Mouse (Mus musculus): Measurements from ENCODE around the gene Kcnj2. TPM values are rescaled to one million over a fixed set of nuclear protein-coding genes. Genes with fewer than 3 reads are reported as not detected.

Kcnj2 gene
- 0.19 and 0.31 TPM in 2 replicates for polyA plus RNA-seq (2012; rRNA removed)

DNA sequence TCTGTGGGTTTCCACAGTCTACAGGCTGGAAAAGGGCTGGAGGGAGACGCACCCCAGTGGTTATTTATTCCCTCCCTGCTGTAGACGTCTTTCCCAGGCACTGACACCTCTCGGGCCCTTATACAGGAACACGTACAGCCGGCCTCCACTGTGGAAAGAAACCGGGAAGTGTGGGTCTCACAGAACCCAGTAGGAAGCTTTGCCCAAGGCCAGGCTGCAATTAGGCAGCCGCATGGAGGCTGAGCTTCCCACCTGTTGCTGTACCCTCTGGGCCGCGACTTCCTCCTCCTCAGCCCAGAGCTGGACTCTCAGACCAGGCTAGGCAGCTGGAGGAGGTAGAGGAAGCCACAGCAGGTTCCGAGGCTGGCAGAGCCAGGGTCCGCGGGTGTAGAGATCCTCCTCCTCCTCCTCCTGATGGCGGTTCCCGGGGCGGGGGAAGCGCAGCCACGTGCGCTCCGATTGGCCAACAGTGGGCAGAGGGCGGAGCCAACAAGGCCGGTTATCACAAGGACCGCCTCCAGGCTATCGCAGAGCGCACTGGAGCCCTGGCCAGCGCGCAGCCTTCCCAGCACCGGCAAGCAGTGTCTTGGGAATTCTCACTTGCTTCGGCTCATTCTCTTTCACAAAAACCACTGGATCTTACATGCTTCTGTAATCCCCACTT, at the start of gene Kcnj2:
TSS of gene Kcnj2 (plus strand) at position 530 of the 664 bp plus-strand sequence.

Other genes starting within 250 kb of the Kcnj2 start
- gene Kcnj16, start 98.1 kb upstream of the Kcnj2 start, polyA plus RNA-seq (2012; rRNA removed), result 0.03 and 0.05 TPM in 2 replicates

Data from colon, adult 2 months (tissue).